In the genomic region with DNA sequence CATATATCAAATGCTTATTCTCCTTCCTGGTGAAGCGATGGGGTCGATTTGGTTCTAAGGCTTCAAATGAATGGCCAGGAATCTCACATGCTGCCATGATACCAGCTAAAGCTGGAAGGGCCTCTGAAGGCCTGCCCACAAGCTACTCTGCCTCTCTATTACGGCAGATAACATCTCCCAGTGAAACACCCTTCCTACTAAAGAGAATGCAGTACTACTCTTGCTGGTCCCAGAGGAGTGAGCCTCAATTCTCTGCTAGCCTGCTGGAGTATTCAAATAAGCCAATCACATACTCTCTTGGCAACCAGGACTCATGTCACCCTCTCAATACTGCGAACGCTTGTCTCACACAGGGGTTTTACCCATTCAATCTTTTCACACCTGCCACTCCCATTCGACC, we compare ENCODE assay signal across 38 mouse cellular contexts. TPM values are rescaled to one million over a fixed set of nuclear protein-coding genes. Genes with fewer than 3 reads are reported as not detected.
"Had no signal": no experiment of that assay in that cellular context is flagged by ENCODE, and none has a peak within 500 bp of the region (broad histone marks: within the 10 kb centered on the region; RNA-seq: fewer than 3 reads in every experiment).

No protein-coding gene starts in this region.

- H3K4me3 ChIP-seq: heart, embryonic 12.5 days; heart, embryonic 13.5 days; heart, embryonic 15.5 days; hindbrain, embryonic 10.5 days; hindbrain, embryonic 12.5 days; hindbrain, embryonic 13.5 days; hindbrain, embryonic 15.5 days; intestine, embryonic 15.5 days; kidney, embryonic 15.5 days; layer of hippocampus, adult 2 months; left cerebral cortex, adult 2 months had no signal

- H3K27me3 ChIP-seq: heart, embryonic 12.5 days; heart, embryonic 13.5 days; heart, embryonic 15.5 days; hindbrain, embryonic 12.5 days; hindbrain, embryonic 13.5 days; hindbrain, embryonic 15.5 days; intestine, embryonic 15.5 days; kidney, embryonic 15.5 days had no signal

- H3K9me3 ChIP-seq: heart, embryonic 12.5 days; heart, embryonic 13.5 days; heart, embryonic 15.5 days; hindbrain, embryonic 10.5 days; hindbrain, embryonic 12.5 days; hindbrain, embryonic 13.5 days; hindbrain, embryonic 15.5 days; intestine, embryonic 15.5 days; kidney, embryonic 15.5 days had no signal

- H3K9ac ChIP-seq: heart, embryonic 12.5 days; heart, embryonic 13.5 days; heart, embryonic 15.5 days; hindbrain, embryonic 12.5 days; hindbrain, embryonic 13.5 days; hindbrain, embryonic 14.5 days; hindbrain, embryonic 15.5 days; intestine, embryonic 15.5 days; kidney, embryonic 15.5 days had no signal

- H3K36me3 ChIP-seq: heart, embryonic 12.5 days; heart, embryonic 13.5 days; heart, embryonic 15.5 days; hindbrain, embryonic 10.5 days; hindbrain, embryonic 12.5 days; hindbrain, embryonic 13.5 days; hindbrain, embryonic 15.5 days; intestine, embryonic 15.5 days; kidney, embryonic 15.5 days had no signal

- DNase-seq: heart, postnatal 10 days; heart, postnatal 14 days; heart, postnatal 36 days; heart, postnatal 4 days; kidney, adult 11 months; kidney, adult 18-20 months; kidney, adult 2 months; kidney, adult 8-10 months; kidney, adult 9 months; kidney, postnatal 10 days; kidney, postnatal 14 days; kidney, postnatal 25 days; kidney, postnatal 36 days; kidney, postnatal 4 days; layer of hippocampus, adult 9-11 months; layer of hippocampus, postnatal 36 days had no signal

- H3K4me1 ChIP-seq: heart, embryonic 12.5 days; heart, embryonic 13.5 days; heart, embryonic 15.5 days; hindbrain, embryonic 10.5 days; hindbrain, embryonic 12.5 days; hindbrain, embryonic 13.5 days; hindbrain, embryonic 15.5 days; intestine, embryonic 15.5 days; kidney, embryonic 15.5 days had no signal

- H3K27ac ChIP-seq: heart, embryonic 13.5 days; heart, embryonic 15.5 days; hindbrain, embryonic 10.5 days; hindbrain, embryonic 12.5 days; hindbrain, embryonic 13.5 days; hindbrain, embryonic 14.5 days; hindbrain, embryonic 15.5 days; hindbrain, postnatal 0 days; intestine, embryonic 15.5 days; kidney, embryonic 15.5 days; kidney, postnatal 0 days; layer of hippocampus, adult 2 months; left cerebral cortex, adult 2 months had no signal

RNA-seq across cellular contexts. Expression of gene Rln1, which starts 7.8 kb away (rescaled TPM):
- total RNA-seq: heart, postnatal 10 days; heart, postnatal 14 days; heart, postnatal 25 days; heart, postnatal 36 days; hematopoietic stem cell, adult 5-6 weeks had no signal
- polyA plus RNA-seq: heart, embryonic 16.5 days; inflammation-experienced regulatory T-cells, adult 6 months; intestine, embryonic 16.5 days; intestine, postnatal 0 days; kidney, embryonic 14.5 days; large intestine, adult 2 months had no signal

RNA-seq across cellular contexts. Expression of gene Insl6, which starts 17.1 kb away (rescaled TPM):
- total RNA-seq: heart, postnatal 36 days; hindbrain, postnatal 0 days; layer of hippocampus, postnatal 36 days had no signal
